Mouse (Mus musculus) cerebellum, postnatal 4 days (tissue): Measurements from ENCODE around the gene Lhfpl3.
"Not testable (repeated sequence)": the region's sequence is repeated elsewhere in the genome, so short reads cannot be mapped to it uniquely, and the experiment has no call there.

Experiments used
- DNase-seq, 2 experiments: peaks; one replicate each; pipeline ENCODE4 v3.0.0; 2022; ENCODE audit warnings: low spot score in 2 of 2, mixed read lengths in 1 of 2

The Lhfpl3 gene

DNA sequence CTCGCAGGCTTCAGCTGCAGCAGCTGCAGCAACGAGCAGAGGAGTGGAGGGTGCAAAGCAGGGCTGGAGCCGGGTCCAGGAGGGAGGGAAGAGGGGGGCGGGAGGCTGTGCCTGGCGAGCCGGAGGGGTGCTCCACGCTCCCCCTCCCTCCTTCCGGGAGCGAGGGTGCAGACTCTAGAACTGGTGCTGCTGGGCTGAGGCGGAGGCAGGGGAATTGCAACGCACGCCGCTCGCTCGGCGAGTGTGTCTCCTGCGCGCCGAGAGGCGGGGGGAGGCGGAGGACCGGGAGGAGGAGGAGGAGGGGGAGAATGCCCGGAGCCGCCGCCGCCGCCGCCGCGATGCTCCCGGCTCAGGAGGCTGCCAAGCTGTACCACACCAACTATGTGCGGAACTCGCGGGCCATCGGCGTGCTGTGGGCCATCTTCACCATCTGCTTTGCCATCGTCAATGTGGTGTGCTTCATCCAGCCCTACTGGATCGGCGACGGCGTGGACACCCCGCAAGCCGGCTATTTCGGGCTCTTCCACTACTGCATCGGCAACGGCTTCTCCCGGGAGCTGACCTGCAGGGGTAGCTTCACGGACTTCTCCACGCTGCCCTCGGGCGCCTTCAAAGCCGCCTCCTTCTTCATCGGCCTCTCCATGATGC lies at the start of gene Lhfpl3:
TSS of gene Lhfpl3 (plus strand) at position 175 of the 648 bp plus-strand sequence.
- DNase-seq: peak; percentile 33 to 51

DNA sequence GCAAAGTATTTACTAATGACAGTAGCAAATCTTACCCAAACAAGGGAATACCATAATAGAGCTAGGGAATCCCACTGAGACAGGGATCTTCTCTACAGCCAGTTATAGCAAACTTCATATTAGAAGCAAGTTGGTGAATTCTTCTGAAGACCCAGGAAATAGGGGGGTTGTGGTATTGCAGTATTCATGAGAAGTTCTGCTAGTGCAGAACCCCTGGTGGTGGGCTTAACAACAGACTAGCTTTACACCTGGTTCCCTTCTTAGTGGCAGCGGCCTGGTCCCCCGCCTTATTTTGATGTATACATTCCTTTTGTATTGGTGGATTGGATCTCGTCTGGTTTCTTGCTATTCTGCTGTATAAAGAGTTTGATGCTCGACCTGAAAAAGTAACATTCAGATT lies 39.6 kb upstream of the Lhfpl3 start:
- not testable (repeated sequence) for DNase-seq

DNA sequence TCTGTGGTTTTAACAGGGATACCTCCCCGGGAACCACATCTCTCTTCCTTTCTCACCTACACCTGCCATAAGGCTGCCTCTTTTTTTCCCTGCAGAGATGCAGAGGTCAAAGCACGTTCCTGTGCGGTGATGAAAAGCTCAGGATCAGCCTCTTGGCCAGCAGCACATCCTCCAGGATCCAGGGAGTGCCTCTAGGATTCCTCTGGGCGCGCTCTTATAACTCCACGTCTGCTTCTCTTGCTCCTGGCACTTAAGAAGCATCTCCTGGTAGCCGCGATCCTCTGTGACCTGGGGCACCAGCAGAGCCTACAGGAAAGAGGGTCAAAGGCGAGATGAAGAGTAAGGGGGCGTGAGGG lies 352 bp upstream of the Lhfpl3 start:
- no peak for DNase-seq

DNA sequence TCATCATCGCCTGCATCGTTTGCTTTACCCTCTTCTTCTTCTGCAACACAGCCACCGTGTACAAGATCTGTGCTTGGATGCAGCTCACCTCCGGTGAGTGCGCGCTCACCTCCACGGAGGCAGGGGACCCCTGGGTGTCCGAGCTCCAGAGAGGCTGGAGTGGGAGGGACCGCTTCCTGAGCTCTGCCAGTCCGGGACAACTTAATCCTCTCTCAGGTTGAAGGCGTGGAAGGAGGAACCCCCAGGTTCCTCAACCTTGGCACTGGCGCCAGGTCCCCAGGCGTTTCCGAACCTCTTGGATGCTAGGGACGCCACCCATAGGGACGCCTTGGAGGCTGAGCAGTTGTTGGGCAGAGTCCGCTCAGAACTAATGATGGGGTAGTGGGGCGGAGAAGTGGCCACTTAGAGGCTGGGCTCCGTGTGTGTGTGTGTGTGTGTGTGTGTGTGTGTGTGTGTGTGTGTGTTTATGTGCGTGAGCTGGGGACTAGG lies 718 bp downstream of the Lhfpl3 start:
- peak in 1 of 2 experiments; percentile 19 for DNase-seq

DNA sequence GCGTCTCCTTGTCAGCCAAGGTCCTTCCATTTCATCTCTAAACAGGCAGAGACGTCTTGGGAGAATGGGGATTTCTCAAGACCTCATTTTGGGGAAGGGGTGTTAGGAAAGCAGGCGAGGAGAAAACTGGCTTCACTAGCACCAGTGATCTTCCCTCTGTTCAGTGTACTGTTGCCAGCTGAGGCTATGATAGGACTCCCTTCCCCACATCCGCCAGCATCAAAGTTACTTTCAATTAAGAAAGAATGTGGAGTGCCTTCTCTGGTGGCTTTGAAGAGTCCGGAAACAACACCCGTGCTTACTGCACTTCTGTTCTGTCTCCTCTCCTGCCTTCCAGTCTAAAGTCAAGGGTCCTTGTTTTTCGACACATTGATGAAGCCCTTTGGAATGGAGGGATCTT lies 1.4 kb downstream of the Lhfpl3 start:
- DNase-seq: no peak

DNA sequence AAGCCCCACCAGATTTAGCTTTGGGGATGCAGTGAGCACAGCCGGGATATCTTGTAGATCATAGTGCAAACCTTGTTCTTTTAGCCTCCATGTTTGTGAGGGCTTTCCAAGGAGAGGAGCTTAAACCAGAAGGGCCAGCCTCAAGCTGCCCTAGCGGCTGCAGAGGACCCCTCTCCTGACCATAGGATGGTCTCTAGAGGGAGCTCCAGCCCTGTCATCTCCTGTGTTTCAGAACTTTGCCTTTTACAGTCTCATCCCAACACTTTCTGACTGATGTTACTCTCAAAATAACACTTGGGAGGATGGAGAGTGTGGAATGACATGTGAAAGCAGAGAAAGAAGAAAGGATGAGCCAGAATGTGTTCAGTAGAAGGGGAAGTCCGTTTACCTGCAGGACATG lies 11.4 kb downstream of the Lhfpl3 start:
- DNase-seq: peak in 1 of 2 experiments; percentile 17

DNA sequence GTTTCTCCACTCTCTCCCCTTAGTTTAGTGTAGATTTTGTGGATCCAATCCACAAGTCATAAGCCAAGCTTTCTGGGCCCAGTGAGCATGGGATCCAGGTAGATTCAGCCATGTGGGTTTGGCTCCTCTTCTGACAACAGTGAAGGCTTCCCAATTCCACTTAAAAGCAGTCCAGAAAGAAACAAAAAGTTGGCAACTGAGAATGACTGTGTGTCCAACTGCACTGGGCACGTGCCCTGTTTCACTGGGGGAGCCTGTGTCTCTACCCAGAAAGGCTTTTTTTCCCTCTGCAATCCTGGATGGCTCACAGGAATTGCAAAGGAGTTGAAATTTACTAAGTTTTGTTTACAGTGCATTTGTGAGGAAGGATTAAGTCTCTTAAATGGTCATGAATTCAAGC lies 24.9 kb downstream of the Lhfpl3 start:
- no peak for DNase-seq

DNA sequence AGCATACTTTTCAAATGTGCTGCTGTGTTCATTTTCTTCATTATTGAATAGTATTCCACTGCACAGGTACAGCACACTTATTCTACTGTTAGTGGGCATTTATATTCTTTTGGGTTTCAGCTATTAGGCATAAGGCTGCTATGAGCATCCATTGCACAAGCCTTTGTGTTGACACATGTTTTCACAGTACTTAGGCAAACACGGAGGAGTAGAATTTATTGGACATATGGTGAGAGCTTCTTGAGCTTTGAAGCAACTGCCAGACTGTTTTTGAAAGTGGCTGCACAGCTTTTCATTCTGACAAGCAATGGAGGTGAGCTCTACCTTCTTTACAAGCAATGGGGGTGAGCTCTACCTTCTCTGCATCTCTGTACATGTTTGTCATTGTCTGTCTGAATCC lies 49.5 kb downstream of the Lhfpl3 start:
- DNase-seq: no peak

DNA sequence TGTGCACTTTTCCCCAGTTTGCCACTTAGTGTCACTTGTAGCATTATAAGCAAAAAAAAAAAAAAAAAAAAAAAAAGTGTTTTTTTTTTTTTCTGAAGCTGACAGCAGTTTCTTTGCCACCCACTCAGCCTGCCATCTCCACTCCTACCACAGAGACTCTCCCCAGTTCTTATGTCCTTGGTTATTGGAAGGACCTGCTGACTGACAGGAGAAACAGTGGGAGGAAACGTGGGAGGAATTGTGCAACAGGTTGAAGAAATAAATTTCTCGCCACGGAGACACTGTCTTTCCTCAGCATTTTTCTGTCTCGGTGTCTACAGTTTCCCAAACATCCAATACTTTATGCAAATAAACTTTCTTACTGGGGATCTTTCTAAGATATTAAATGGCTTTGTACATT lies 67.6 kb downstream of the Lhfpl3 start:
- DNase-seq: no peak

DNA sequence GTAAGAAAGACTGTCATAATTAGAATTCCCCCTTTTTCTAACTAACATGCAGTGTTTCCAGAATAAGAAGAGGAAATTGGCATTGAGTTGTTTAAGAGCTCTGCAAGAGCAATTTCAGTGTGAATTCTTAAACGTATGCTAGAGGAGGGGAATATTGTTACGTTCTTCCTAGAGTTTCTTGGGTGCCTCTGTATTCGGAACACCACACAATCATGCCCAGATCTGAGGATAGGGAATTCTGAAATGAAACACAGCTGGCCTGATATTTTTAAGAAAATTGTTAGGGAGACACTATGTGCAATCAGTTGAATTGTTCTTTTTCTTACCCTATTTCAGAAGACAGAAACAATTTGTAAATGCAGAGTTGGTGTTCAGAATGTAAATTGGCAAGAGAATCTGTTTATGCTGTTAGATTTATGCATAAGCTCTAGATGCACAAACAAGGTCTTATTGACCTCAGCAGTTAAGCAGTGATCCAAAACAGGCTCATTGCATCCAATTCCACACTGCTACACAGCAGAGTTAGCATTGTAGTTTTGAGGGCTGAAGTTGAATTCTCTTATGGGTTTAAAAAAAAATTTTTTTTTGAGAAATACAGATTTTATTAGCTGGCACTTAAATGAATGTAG lies 84.1 kb downstream of the Lhfpl3 start:
- DNase-seq: no peak

DNA sequence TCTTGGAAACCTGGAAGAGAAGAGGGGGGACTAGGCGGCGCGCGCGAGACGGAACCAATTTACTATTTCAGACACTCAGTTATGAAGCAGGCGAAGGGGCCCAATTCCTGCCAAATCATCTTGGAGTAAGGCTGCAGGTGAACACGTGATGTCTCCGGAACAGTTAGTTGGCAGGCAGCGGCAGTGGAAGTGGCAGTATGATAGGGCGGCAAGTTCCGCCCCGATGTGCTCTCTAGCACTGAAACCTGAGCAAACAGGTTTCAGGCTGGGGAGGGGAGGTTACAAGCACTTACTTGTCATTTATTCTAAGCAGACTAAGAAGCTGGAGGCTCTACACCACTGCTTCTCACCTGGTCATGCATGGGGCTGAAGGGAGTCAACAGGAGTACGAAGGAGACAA lies 105.7 kb downstream of the Lhfpl3 start:
- no peak for DNase-seq

DNA sequence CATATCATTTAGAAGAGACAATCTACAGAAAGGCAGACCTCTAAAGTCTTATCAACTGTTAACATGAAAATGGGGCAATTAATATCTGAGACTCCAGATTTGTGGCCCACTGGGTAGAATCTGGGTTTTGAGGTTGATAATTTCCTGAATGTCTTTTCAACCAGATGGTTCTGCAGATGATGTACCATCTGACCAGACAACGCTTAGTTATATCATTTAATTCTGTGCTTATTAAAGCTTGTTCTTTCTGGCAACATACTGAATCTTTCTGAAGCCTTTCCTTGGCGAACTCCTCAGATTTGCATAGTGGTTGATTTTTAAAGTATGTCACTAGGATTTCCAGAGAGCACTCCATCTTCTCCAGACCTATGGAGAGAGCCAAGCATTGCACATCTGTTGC lies 107.6 kb downstream of the Lhfpl3 start:
- DNase-seq: no peak

DNA sequence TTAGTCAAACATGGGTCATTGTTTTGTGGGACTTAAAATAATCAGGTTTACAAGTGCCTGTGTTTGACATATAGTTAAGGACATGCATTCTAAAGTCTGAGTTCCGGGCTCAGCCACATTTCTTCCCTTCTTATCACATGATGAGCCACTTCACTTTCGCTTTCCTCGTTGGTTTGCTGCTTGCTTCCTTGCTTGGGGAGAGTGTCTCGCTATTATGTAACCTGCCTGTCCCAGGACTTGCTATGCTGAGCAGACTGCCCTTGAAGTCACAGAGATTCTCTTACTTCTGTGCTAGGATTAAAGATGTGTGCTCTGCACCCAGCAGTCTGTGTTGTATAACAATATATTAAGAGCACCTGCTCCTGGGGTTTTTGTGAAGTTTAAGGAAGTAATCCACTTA lies 110.6 kb downstream of the Lhfpl3 start:
- DNase-seq: no peak

DNA sequence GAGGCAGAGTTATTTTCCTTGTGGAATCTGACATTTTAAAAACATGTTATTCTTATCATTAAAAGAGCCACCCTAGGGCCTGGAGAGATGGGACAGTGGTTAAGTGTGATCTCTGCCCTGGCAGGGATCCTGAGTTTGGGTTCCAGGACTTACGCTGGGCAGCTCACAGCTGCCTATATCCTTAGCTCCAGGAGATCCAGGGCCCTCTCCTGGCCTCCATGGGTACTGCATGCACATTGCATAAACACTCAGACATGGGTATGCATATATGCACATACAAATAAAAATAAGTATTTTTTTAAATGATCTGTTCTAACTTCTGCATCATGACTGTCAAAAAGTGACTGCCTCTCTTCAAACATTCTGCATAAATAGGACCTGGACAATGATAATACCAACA lies 115.5 kb downstream of the Lhfpl3 start:
- DNase-seq: peak in 1 of 2 experiments; percentile 10

DNA sequence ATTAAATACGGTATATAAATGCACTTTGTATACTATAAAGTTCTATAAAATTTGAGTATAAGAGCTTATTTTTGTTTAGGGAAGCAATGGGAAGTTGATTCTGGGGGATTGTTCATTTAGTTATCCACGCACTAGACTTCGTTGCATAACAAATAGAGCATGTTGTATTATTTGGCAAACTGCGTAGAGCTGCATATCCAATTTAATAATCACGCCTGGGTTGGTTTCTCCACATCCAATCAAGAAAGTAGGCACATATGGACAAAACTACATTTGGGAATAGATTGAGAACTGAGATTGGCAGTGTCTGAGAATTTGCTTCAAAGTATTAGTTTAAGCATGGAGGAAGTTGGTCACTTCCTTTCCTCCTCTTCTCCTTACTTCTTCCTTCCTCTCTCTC lies 123.2 kb downstream of the Lhfpl3 start:
- no peak for DNase-seq

DNA sequence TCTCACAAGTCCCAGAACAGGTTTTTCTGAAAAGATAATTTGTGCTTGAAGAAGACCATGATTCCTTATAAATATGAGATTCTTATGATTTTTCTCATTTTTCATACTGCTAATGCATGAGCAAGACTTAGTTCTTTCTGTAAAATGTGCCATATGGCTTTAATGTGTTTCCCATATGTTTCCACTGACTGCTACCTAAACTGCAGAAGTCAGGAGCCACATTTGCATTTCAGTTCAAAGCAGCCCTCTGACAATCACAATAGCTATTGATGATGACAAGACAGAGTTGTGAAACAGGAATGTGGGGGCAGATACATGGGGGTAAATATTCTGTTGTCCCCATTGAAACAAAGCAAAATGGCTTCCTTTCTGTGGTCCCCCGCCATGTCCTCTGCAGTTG lies 126.6 kb downstream of the Lhfpl3 start:
- DNase-seq: no peak

DNA sequence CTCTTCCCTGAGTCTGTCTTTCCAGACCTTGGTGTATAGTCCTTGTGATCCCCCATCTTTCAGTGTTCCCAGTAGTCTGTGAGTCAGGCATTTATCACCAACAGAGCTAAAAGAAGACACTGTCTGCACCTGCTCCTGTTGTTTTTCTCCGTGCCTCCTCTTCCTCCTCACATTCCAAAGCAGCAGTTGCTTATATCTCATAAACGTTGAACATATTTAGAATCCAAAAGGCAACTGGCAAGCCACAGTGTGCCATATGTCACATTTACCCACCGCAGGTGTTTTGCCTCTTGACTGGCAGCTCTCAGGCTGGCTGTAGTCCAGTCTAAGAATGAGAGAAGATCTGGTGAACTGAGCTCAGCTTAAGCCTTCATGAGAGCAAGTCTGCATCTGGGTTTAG lies 142.5 kb downstream of the Lhfpl3 start:
- peak in 1 of 2 experiments; percentile 10 for DNase-seq

DNA sequence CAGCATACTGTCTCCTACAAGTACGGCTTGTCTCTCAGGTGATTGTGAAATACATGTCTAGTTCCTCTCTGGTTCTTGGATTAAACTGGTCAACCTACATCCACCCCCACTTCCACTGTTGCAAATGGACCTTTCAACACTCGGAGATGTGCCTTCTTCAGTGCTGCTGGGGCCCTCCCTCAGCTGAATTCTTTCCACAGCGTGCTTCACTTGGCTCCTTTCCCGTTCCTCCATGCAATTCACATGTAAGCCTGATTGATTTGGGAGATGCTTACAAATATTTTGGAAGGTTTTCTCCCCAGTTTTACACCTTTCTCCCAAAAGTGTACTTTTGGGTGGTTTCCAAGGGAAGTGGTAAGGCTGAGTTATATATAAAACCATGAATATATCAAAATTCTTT lies 143.6 kb downstream of the Lhfpl3 start:
- DNase-seq: no peak

DNA sequence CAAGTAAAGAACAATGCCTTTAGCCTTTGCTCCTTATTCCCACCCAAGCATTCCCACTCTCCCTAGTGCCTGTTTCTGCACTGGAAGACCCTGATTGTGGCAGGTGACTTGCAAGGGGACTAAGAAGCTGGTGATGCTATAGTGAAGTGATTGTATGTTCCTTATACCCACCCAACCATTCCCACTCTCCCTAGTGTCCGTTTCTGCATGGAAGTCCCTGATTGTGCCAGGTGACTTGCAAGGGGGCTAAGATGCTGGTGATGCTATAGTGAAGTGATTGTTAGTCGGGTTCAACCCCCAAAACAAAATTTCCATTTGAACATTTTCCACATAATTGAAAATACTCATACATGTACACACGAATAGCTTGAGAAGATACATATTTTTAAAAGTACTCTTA lies 151.4 kb downstream of the Lhfpl3 start:
- no peak for DNase-seq

DNA sequence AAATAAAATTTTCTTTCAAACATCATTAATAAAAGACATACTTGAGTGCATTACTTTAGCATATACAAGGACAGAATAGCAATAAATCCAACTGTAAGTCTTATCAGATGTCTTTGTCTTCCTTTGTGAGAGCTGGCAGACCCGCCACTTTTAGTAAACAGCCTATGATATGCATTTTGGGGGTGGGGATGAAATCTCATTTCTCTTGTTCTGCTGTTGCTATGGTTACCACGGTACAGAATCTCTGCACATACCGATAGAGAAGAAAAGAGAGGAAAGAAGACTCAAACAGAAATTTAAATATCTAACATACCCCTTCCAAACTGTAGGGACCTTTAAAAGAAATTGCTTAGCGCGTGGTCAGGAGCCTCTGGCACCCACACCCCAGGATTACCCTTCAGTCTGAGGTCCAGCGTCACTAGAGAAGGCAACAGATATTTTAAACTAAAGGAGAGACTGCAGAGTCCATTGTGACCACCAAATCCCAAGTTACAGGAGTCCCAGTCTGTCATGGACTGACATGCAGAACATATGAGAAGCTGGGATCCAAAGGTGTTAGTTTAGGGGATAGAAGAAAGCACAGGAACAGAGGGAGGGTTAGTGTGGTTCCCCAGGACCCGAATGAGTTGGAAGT lies 151.9 kb downstream of the Lhfpl3 start:
- no peak for DNase-seq

DNA sequence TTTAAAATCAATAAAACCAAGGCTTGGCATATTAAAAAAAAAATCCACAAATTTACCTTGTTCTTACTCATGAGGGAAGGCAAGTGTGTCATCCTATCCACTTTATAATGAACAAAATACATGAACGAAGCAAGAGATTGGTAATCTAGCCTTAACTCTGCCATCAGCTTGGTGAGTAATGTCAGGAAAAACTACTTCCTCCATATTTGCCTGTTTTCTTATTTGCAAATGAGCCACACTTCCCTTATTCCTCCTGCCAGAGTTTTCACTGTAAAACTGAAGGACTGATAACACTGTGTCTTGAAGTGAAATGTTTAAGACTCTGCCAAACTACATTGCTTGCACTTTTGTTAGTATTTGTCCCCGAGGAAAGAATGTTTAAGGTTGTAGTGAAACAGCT lies 152.7 kb downstream of the Lhfpl3 start:
- DNase-seq: no peak

DNA sequence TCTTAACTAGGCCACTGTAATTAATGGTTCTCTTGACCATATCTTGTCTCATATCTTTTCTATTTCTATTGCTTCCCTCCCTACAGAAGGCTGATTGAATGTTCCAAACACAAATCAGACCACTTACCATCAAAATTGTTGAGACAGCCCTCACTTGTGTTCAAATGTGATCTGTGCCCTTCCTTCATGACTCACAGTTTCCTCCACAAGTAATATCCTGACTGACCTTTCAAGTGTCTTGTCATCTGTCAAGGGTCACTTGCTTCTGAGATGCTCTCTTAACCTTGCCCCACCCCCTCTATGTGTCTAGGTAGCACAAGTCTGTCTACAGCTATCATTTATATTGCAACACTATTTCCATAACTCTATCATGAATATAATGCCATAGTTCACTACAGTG lies 154.1 kb downstream of the Lhfpl3 start:
- no peak for DNase-seq

DNA sequence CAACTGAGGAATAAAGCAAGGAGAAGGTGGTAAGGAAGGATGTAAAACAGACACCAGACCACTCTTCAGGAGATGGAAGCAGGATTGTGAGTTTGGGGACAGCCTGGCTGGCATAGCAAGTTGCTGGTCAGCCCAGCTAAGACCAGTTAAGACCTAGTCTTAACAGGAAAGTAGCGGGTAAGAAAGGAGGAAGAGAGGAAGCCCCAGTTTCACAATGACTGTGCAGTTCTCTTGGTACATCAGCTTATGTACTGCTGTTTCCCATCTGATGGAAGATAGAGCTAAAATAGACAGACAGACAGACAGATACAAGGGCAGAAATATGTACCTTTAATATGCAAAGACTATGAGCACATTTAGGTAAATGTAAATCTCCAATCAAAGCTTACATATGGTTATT lies 171.3 kb downstream of the Lhfpl3 start:
- no peak for DNase-seq
